Mouse (Mus musculus) left cerebral cortex, adult 9 months (tissue): ENCODE results near the gene Tpmt.

Source experiments
- DNase-seq, 2 experiments: peaks; one replicate each; pipeline ENCODE4 v3.0.0; 2022; ENCODE audit warnings: low spot score in 2 of 2

Tpmt gene

DNA sequence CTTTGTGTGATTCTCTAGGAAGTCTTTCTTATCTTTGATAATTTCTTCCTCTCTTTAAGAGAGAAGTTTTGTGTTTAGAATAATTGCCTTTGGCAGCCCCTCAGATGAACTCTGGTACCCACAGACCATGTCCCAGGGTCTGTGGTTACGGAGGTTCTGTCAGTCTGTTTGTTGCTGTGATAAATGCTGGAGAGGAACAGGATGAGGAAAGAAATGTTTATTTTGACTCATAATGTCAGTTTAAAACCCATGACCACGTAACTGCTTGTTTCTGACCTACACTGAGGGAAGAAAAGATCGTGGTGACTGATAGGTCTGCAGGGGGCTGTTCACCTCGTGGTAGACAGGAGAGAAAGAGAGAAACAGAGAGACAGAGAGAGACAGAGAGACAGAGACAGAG lies 68.6 kb downstream of the Tpmt start:
- no peak for DNase-seq

DNA sequence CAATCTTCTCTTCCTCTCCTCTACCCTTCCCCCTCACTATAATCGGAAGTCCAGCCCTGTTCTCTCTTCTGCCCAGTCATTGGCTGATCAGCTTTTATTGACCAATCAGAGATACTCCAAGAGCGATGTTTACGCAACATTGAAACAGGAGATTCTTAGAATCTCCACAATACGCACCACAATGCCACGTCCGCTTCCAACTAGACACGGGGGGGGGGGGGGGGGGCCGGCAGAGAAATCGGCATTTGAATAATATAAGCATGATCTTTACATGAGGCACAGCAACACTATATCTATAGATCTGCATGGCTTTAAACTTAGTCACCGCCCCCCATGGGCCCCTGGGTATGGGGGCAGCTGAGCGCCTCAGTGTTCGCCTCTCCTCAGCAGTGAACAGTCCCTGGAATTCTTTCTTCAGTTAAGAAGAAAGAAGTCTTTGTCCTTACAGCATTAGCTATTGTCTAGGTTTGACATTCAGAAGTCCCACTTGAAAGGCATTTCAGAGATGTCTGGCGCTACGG lies 69.4 kb downstream of the Tpmt start:
- no peak for DNase-seq
